Mouse (Mus musculus) kidney, postnatal 0 days (tissue): ENCODE data around the gene Klf14. TPM values are rescaled to one million over a fixed set of nuclear protein-coding genes. Genes with fewer than 3 reads are reported as not detected.

Experiments
- ATAC-seq: fragments of 200-750 bp; cut with Nextera tagmentation; replicated peaks from 2 replicates; pipeline ENCODE4 v1.8.0; 2017; ENCODE audit warnings: low read depth, moderate number of reproducible peaks, moderate TSS enrichment, moderate library complexity; ENCODE audit not compliant: low FRiP score
- DNase-seq: peaks from one replicate; pipeline ENCODE4 v3.0.0-alpha.2; 2016; ENCODE audit warnings: low spot score
- H3K27ac ChIP-seq: fragments of 300-500 bp; sonication (generic); 2 replicates; pipeline ENCODE4 v1.5.1; 2014; ENCODE audit warnings: mild to moderate bottlenecking
- H3K27me3 ChIP-seq: fragments of 300-500 bp; sonication (generic); 2 replicates; pipeline ENCODE4 v1.6.1; 2014; ENCODE audit warnings: low read length, mixed read lengths; ENCODE audit not compliant: insufficient read depth
- H3K36me3 ChIP-seq: fragments of 300-500 bp; sonication (generic); 2 replicates; pipeline ENCODE4 v1.6.1; 2014; ENCODE audit warnings: low read length, mixed read lengths; ENCODE audit not compliant: insufficient read depth
- H3K4me1 ChIP-seq: fragments of 300-500 bp; sonication (generic); replicated peaks from 2 replicates; pipeline ENCODE4 v1.6.1; 2014; ENCODE audit warnings: antibody characterized with exemption, low read length, mixed read lengths; ENCODE audit not compliant: insufficient read depth
- H3K4me2 ChIP-seq: fragments of 300-500 bp; sonication (generic); 2 replicates; pipeline ENCODE4 v1.6.1; 2014; ENCODE audit warnings: mild to moderate bottlenecking, low read length, moderate library complexity, mixed read lengths
- H3K4me3 ChIP-seq: fragments of 300-500 bp; sonication (generic); replicated peaks from 2 replicates; pipeline ENCODE4 v1.5.1; 2014; ENCODE audit warnings: low read depth, low read length
- H3K9ac ChIP-seq: fragments of 300-500 bp; sonication (generic); 2 replicates; pipeline ENCODE4 v1.6.1; 2014; ENCODE audit warnings: low read depth, low read length
- H3K9me3 ChIP-seq: fragments of 300-500 bp; sonication (generic); replicated peaks from 2 replicates; pipeline ENCODE4 v1.6.1; 2016; ENCODE audit warnings: low read length, inconsistent platforms, mixed read lengths
- CTCF ChIP-seq: IDR thresholded peaks from 2 replicates; pipeline ENCODE4 v1.5.1; 2016; ENCODE audit warnings: antibody characterized with exemption, low read depth, mild to moderate bottlenecking, moderate library complexity
- WGBS: fragments of 180-500 bp; shearing (Covaris S2); extraction: QIAGEN DNeasy Blood & Tissue Kit; methylation state at CpG from one replicate; pipeline ENCODE4 v1.1.7; 2014; 5-methylcytosine and 5-hydroxymethylcytosine counted together
- polyA plus RNA-seq: library from polyadenylated mRNA; unstranded; fragments of >200 nt; fragmentation: Nextera tagmentation; extraction: Ambion mirVana; gene quantifications from 2 replicates; pipeline ENCODE4 v1.2.1, GENCODE M21; 2015

Gene Klf14
- polyA plus RNA-seq, 1 experiment from 2014 or later, result 3.0 TPM

GRCm38 (mm10) chr6:30978615-30979014 lies 19.7 kb upstream of the Klf14 start:
- H3K4me3 ChIP-seq, result no peak overlapping the region
- ATAC-seq, result no peak
- TF ChIP-seq CTCF, result no peak

GRCm38 (mm10) chr6:30972121-30972520 lies 13.2 kb upstream of the Klf14 start:
- H3K4me1 ChIP-seq, result no peaks in the 10 kb centered on the region
- H3K4me3 ChIP-seq, result no peak overlapping the region
- no peak overlapping the region for H3K9ac ChIP-seq
- DNase-seq (no peak), ATAC-seq (no peak)
- H3K36me3 ChIP-seq, result no peaks in the 10 kb centered on the region
- no peaks in the 10 kb centered on the region for H3K9me3 ChIP-seq
- H3K27me3 ChIP-seq, result no peaks in the 10 kb centered on the region
- no peak for TF ChIP-seq CTCF
- no peak overlapping the region for H3K27ac ChIP-seq
- WGBS, result 81% methylated on average over 1 of the region's 1 CpGs
- no peak overlapping the region for H3K4me2 ChIP-seq

More at GRCm38 (mm10) chr6:30978615-30979014, 19.7 kb upstream of the Klf14 start:
- no peak overlapping the region for H3K27ac ChIP-seq
- WGBS, result 54% methylated on average over 1 of the region's 1 CpGs
- no peaks in the 10 kb centered on the region for H3K36me3 ChIP-seq
- H3K9me3 ChIP-seq, result no peaks in the 10 kb centered on the region
- no peak overlapping the region for H3K4me2 ChIP-seq
- no peaks in the 10 kb centered on the region for H3K4me1 ChIP-seq
- no peak for DNase-seq
- H3K9ac ChIP-seq, result no peak overlapping the region
- H3K27me3 ChIP-seq, result no peaks in the 10 kb centered on the region

GRCm38 (mm10) chr6:30957784-30958735 lies 818 bp downstream of the Klf14 start:
- TF ChIP-seq CTCF, result no peak
- peak overlapping the region; percentile 37; the same call in 1 of the 2 replicates for H3K9ac ChIP-seq
- 7% methylated on average over 83 of the region's 84 CpGs for WGBS
- no peak overlapping the region for H3K27ac ChIP-seq
- peaks cover 21% of the 10 kb centered on the region for H3K9me3 ChIP-seq
- DNase-seq (no peak), ATAC-seq (0 out of 2 replicates have a peak, but pooled peaks have one; percentile 13)
- H3K4me1 ChIP-seq, result no peaks in the 10 kb centered on the region
- peak overlapping the region; percentile 97 for H3K4me2 ChIP-seq
- H3K4me3 ChIP-seq, result peak overlapping the region; percentile 64
- H3K36me3 ChIP-seq, result no peaks in the 10 kb centered on the region
- peaks cover 39% of the 10 kb centered on the region for H3K27me3 ChIP-seq

GRCm38 (mm10) chr6:30939264-30939663 lies 19.6 kb downstream of the Klf14 start:
- Histone ChIP-seq H3K27ac (no peak overlapping the region), H3K4me2 (no peak overlapping the region), H3K4me1 (no peaks in the 10 kb centered on the region; the same call in 1 of the 2 replicates), H3K4me3 (no peak overlapping the region), H3K36me3 (no peaks in the 10 kb centered on the region), H3K9ac (no peak overlapping the region), H3K27me3 (no peaks in the 10 kb centered on the region), H3K9me3 (no peaks in the 10 kb centered on the region)
- TF ChIP-seq CTCF, result no peak
- ATAC-seq (no peak), DNase-seq (peak; percentile 52)
- WGBS, result 23% methylated on average over 5 of the region's 5 CpGs

GRCm38 (mm10) chr6:30922821-30923220 lies 36.1 kb downstream of the Klf14 start:
- Histone ChIP-seq H3K27me3 (no peaks in the 10 kb centered on the region), H3K4me2 (no peak overlapping the region), H3K4me1 (0 out of 2 replicates have a peak, but pooled peaks cover 5% of the 10 kb centered on the region), H3K27ac (no peak overlapping the region), H3K36me3 (no peaks in the 10 kb centered on the region), H3K9ac (no peak overlapping the region), H3K4me3 (no peak overlapping the region), H3K9me3 (no peaks in the 10 kb centered on the region)
- DNase-seq (peak; percentile 61), ATAC-seq (no peak)
- peak; percentile 61 for TF ChIP-seq CTCF
- 49% methylated on average over 2 of the region's 2 CpGs for WGBS

GRCm38 (mm10) chr6:30921826-30922225 lies 37.1 kb downstream of the Klf14 start:
- ATAC-seq (no peak), DNase-seq (no peak)
- TF ChIP-seq CTCF, result no peak
- 37% methylated on average over 11 of the region's 11 CpGs for WGBS
- Histone ChIP-seq H3K9ac (no peak overlapping the region), H3K36me3 (no peaks in the 10 kb centered on the region), H3K4me1 (0 out of 2 replicates have a peak, but pooled peaks cover 5% of the 10 kb centered on the region), H3K9me3 (no peaks in the 10 kb centered on the region), H3K27ac (no peak overlapping the region), H3K4me3 (no peak overlapping the region), H3K27me3 (no peaks in the 10 kb centered on the region), H3K4me2 (0 out of 2 replicates have a peak overlapping the region, but pooled peaks have one; percentile 54)
